ENCODE assay signal across 9 mouse cellular contexts in the genomic region with DNA sequence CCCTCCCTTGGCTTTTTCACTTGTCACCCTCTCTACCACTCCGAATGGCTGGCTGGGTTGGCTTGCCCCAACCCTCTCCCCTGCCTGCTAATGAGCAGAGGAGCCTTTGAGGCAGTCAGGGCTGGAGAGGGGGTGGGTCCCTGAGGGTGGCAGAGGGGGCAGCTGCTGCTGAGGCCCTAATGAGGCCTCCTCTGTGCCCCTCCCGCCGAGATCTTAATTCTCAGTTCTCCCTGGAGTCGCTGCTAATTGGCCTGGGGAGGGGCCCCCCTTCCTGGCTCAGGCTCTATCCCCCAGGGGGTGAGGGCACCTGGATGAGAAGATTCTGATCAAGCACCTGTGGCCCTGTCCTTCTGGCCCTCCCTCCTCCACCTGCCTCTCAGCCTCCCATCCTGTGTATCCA. TPM values are rescaled to one million over a fixed set of nuclear protein-coding genes. Genes with fewer than 3 reads are reported as not detected.
DNase-seq lines count a peak whose midpoint lies in the region; ATAC-seq and TF ChIP-seq lines count a peak whose summit lies in the region.
"Had no signal": no experiment of that assay in that cellular context is flagged by ENCODE, and none has a peak within 500 bp of the region (broad histone marks: within the 10 kb centered on the region; RNA-seq: fewer than 3 reads in every experiment).

No protein-coding gene starts in this region.

- WGBS in kidney, postnatal 0 days: 12% methylated on average over 4 of the region's 4 CpGs
- 0% methylated on average over 4 of the region's 4 CpGs for WGBS in forebrain, embryonic 10.5 days
- 11% methylated on average over 4 of the region's 4 CpGs for WGBS in intestine, embryonic 15.5 days

- no peak for ATAC-seq in kidney, postnatal 0 days (replicated peaks; ENCODE audit: low FRiP score, low read depth)
- ATAC-seq in intestine, embryonic 15.5 days: no peak
- no peak for ATAC-seq in megakaryocyte-erythroid progenitor cell, adult 5-6 weeks (replicated peaks; ENCODE audit: low FRiP score, low TSS enrichment, poor library complexity, severe bottlenecking)

- no peak overlapping the region for H3K4me3 ChIP-seq in kidney, postnatal 0 days (replicated peaks; ENCODE audit: low read depth, low read length)
- H3K4me3 ChIP-seq in forebrain, embryonic 10.5 days: peak overlapping the region; percentile 46
- no peak overlapping the region for H3K4me3 ChIP-seq in intestine, embryonic 15.5 days (replicated peaks)
- H3K4me3 ChIP-seq: erythroblast, embryonic 14.5 days; myocyte had no signal

- H3K27me3 ChIP-seq in kidney, postnatal 0 days (ENCODE audit: insufficient read depth, low read length): 0 out of 2 replicates have a peak, but pooled peaks cover 7% of the 10 kb centered on the region
- peaks cover 59% of the 10 kb centered on the region for H3K27me3 ChIP-seq in forebrain, embryonic 10.5 days (ENCODE audit: poor library complexity, severe bottlenecking)
- peaks cover 16% of the 10 kb centered on the region for H3K27me3 ChIP-seq in intestine, embryonic 15.5 days (replicated peaks)

- no peaks in the 10 kb centered on the region for H3K36me3 ChIP-seq in kidney, postnatal 0 days (ENCODE audit: insufficient read depth, low read length)
- H3K36me3 ChIP-seq in forebrain, embryonic 10.5 days (replicated peaks): no peaks in the 10 kb centered on the region
- no peaks in the 10 kb centered on the region for H3K36me3 ChIP-seq in intestine, embryonic 15.5 days

- no peak for DNase-seq in kidney, postnatal 0 days (ENCODE audit: low spot score)
- DNase-seq in kidney, postnatal 4 days: no peak
- no peak for DNase-seq in forebrain, embryonic 10.5 days (ENCODE audit: extremely low spot score, low spot score)
- DNase-seq in retina, embryonic 14.5 days (ENCODE audit: low spot score): peak; percentile 70
- DNase-seq in right cerebral cortex, postnatal 4 days: no peak

- no peak overlapping the region for H3K9ac ChIP-seq in kidney, postnatal 0 days (ENCODE audit: low read depth, low read length)
- H3K9ac ChIP-seq in intestine, embryonic 15.5 days: no peak overlapping the region; the same call in 1 of the 2 replicates

- no peak for TF ChIP-seq CTCF in kidney, postnatal 0 days (IDR thresholded peaks at IDR 0.05; ENCODE audit: low read depth)

- H3K4me1 ChIP-seq in kidney, postnatal 0 days (replicated peaks; ENCODE audit: insufficient read depth, low read length): no peaks in the 10 kb centered on the region
- H3K4me1 ChIP-seq in forebrain, embryonic 10.5 days: peaks cover 55% of the 10 kb centered on the region
- peaks cover 38% of the 10 kb centered on the region for H3K4me1 ChIP-seq in intestine, embryonic 15.5 days (replicated peaks)

- no peak overlapping the region for H3K27ac ChIP-seq in kidney, postnatal 0 days
- peak overlapping the region; percentile 65 for H3K27ac ChIP-seq in forebrain, embryonic 10.5 days
- no peak overlapping the region for H3K27ac ChIP-seq in intestine, embryonic 15.5 days

- 0 out of 2 replicates have a peak overlapping the region, but pooled peaks have one; percentile 50 for H3K4me2 ChIP-seq in kidney, postnatal 0 days (ENCODE audit: low read length)
- peak overlapping the region; percentile 61; the same call in 1 of the 2 replicates for H3K4me2 ChIP-seq in intestine, embryonic 15.5 days (replicated peaks)

- no peaks in the 10 kb centered on the region for H3K9me3 ChIP-seq in kidney, postnatal 0 days (replicated peaks; ENCODE audit: low read length)
- peaks cover 4% of the 10 kb centered on the region; the same call in 1 of the 2 replicates for H3K9me3 ChIP-seq in forebrain, embryonic 10.5 days
- H3K9me3 ChIP-seq in intestine, embryonic 15.5 days: no peaks in the 10 kb centered on the region

RNA-seq across cellular contexts. Expression of gene Gng8, which starts 2.7 kb away (rescaled TPM):
- polyA plus RNA-seq in kidney, postnatal 0 days (2015; fragmentation: Nextera tagmentation; extraction: Ambion mirVana): 7.3 and 8.9 TPM in 2 replicates
- 5.5 and 6.6 TPM in 2 replicates for polyA plus RNA-seq in forebrain, embryonic 10.5 days (2016; fragmentation: Nextera tagmentation; extraction: Ambion mirVana)
- 7.4 and 8.3 TPM in 2 replicates for polyA plus RNA-seq in intestine, embryonic 15.5 days (2015; fragmentation: Nextera tagmentation; extraction: Ambion mirVana)
- total RNA-seq in megakaryocyte-erythroid progenitor cell, adult 5-6 weeks (2014; fragmentation: Nextera tagmentation): not detected in 2 replicates
- total RNA-seq in megakaryocyte-erythroid progenitor cell, adult 5-6 weeks (2017): 2.6 TPM in 1 of 2 replicates, not detected in the other
- polyA plus RNA-seq: erythroblast, embryonic 14.5 days had no signal

RNA-seq across cellular contexts. Expression of gene Ptgir, which starts 12.0 kb away (rescaled TPM):
- 2.2 and 2.3 TPM in 2 replicates for polyA plus RNA-seq in kidney, postnatal 0 days (2015; fragmentation: Nextera tagmentation; extraction: Ambion mirVana)
- polyA plus RNA-seq in forebrain, embryonic 10.5 days (2016; fragmentation: Nextera tagmentation; extraction: Ambion mirVana): 0.10 TPM in 2 replicates
- polyA plus RNA-seq in intestine, embryonic 15.5 days (2015; fragmentation: Nextera tagmentation; extraction: Ambion mirVana): 2.8 and 3.0 TPM in 2 replicates
- not detected in 2 replicates for total RNA-seq in megakaryocyte-erythroid progenitor cell, adult 5-6 weeks (2014; fragmentation: Nextera tagmentation)
- total RNA-seq in megakaryocyte-erythroid progenitor cell, adult 5-6 weeks (2017): not detected in 2 replicates

RNA-seq across cellular contexts. Expression of gene Dact3, which starts 19.2 kb away (rescaled TPM):
- 3.7 and 4.3 TPM in 2 replicates for polyA plus RNA-seq in kidney, postnatal 0 days (2015; fragmentation: Nextera tagmentation; extraction: Ambion mirVana)
- polyA plus RNA-seq in forebrain, embryonic 10.5 days (2016; fragmentation: Nextera tagmentation; extraction: Ambion mirVana): 1.9 and 2.2 TPM in 2 replicates
- polyA plus RNA-seq in intestine, embryonic 15.5 days (2015; fragmentation: Nextera tagmentation; extraction: Ambion mirVana): 3.1 and 3.2 TPM in 2 replicates
- 0.27 TPM in 1 of 2 replicates, not detected in the other for total RNA-seq in megakaryocyte-erythroid progenitor cell, adult 5-6 weeks (2014; fragmentation: Nextera tagmentation)
- 0.75 TPM in 1 of 2 replicates, not detected in the other for total RNA-seq in megakaryocyte-erythroid progenitor cell, adult 5-6 weeks (2017)

RNA-seq across cellular contexts. Expression of gene Calm3, which starts 29.6 kb away (rescaled TPM):
- polyA plus RNA-seq in kidney, postnatal 0 days (2015; fragmentation: Nextera tagmentation; extraction: Ambion mirVana): 134 and 136 TPM in 2 replicates
- 156 and 163 TPM in 2 replicates for polyA plus RNA-seq in forebrain, embryonic 10.5 days (2016; fragmentation: Nextera tagmentation; extraction: Ambion mirVana)
- polyA plus RNA-seq in intestine, embryonic 15.5 days (2015; fragmentation: Nextera tagmentation; extraction: Ambion mirVana): 137 and 140 TPM in 2 replicates
- 291 and 377 TPM in 2 replicates for total RNA-seq in megakaryocyte-erythroid progenitor cell, adult 5-6 weeks (2014; fragmentation: Nextera tagmentation)
- 512 and 515 TPM in 2 replicates for total RNA-seq in megakaryocyte-erythroid progenitor cell, adult 5-6 weeks (2017)

RNA-seq across cellular contexts. Expression of gene Pnmal2, which starts 50.2 kb away (rescaled TPM):
- 7.0 and 8.1 TPM in 2 replicates for polyA plus RNA-seq in kidney, postnatal 0 days (2015; fragmentation: Nextera tagmentation; extraction: Ambion mirVana)
- polyA plus RNA-seq in forebrain, embryonic 10.5 days (2016; fragmentation: Nextera tagmentation; extraction: Ambion mirVana): 4.3 and 6.8 TPM in 2 replicates
- 8.1 and 8.3 TPM in 2 replicates for polyA plus RNA-seq in intestine, embryonic 15.5 days (2015; fragmentation: Nextera tagmentation; extraction: Ambion mirVana)
- total RNA-seq in megakaryocyte-erythroid progenitor cell, adult 5-6 weeks (2014; fragmentation: Nextera tagmentation): not detected in 2 replicates
- total RNA-seq in megakaryocyte-erythroid progenitor cell, adult 5-6 weeks (2017): not detected in 2 replicates
- polyA plus RNA-seq: erythroblast, embryonic 14.5 days had no signal
